Mouse (Mus musculus) myocyte (in vitro differentiated cells): ENCODE data around the gene Otoa.

Experiments used
- CEBPB ChIP-seq: IDR thresholded peaks from 2 replicates; pipeline ENCODE4 v1.6.1; 2011; ENCODE audit warnings: mild to moderate bottlenecking, moderate library complexity; ENCODE audit not compliant: poor library complexity, insufficient read depth, severe bottlenecking
- E2F4 ChIP-seq: IDR thresholded peaks from one replicate; pipeline ENCODE4 v1.6.1; 2011; ENCODE audit warnings: mild to moderate bottlenecking, control low read depth, moderate library complexity; ENCODE audit not compliant: insufficient read depth
- MAX ChIP-seq: IDR thresholded peaks from one replicate; pipeline ENCODE4 v1.6.1; 2011; ENCODE audit warnings: low read depth, mild to moderate bottlenecking, control low read depth
- MYOD1 ChIP-seq, 3 experiments: IDR thresholded peaks; one replicate each; pipeline ENCODE4 v1.6.1; 2011; ENCODE audit warnings: control low read depth in 2 of 3, low read depth in 2 of 3, mild to moderate bottlenecking in 2 of 3, moderate library complexity in 1 of 3; ENCODE audit not compliant: insufficient read length in 2 of 3, control insufficient read depth in 1 of 3
- POLR2A ChIP-seq: IDR thresholded peaks from one replicate; pipeline ENCODE4 v1.6.1; 2011; ENCODE audit warnings: low read depth, mild to moderate bottlenecking, control low read depth, moderate library complexity; ENCODE audit not compliant: insufficient read length
- REST ChIP-seq: IDR thresholded peaks from one replicate; pipeline ENCODE4 v1.6.1; 2011; ENCODE audit warnings: mild to moderate bottlenecking, control low read depth, moderate library complexity; ENCODE audit not compliant: insufficient read depth, insufficient read length
- SRF ChIP-seq: IDR thresholded peaks from one replicate; pipeline ENCODE4 v1.6.1; 2011; ENCODE audit warnings: low read depth; ENCODE audit not compliant: control insufficient read depth, insufficient read length
- TCF3 ChIP-seq: IDR thresholded peaks from one replicate; pipeline ENCODE4 v1.6.1; 2011; ENCODE audit warnings: low read depth, control low read depth; ENCODE audit not compliant: insufficient read length
- USF1 ChIP-seq: IDR thresholded peaks from one replicate; pipeline ENCODE4 v1.6.1; 2011; ENCODE audit warnings: low read depth, mild to moderate bottlenecking, control low read depth, moderate library complexity

DNA sequence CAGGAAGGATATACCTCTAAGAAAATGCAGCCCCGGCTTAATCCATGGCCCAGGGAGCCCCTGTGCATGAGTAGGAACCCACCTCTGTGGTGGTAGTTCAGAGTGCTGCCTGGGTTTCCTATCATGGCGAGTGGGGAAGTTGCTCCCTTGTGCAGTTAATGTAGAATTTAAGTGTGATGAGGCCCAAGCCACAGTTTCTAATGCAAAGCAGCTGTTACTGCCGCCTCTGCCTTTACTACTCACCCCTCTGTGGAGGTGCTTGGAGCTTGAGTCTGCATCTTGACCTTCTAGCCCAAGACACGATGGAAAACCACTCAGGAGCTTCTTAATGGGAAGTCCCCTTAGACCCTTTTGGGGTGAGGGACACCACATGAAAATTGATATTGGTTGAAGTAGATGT, 10.2 kb upstream of the Otoa start:
- no peak for TF ChIP-seq CEBPB
- TF ChIP-seq TCF3: no peak
- no peak for TF ChIP-seq POLR2A
- no peak for TF ChIP-seq USF1
- TF ChIP-seq MYOD1 (IDR thresholded peaks at IDR 0.05; ENCODE audit: control insufficient read depth in 1 of 3, insufficient read length in 2 of 3, low read depth in 2 of 3): no peak
- TF ChIP-seq E2F4: no peak
- no peak for TF ChIP-seq REST
- TF ChIP-seq MAX: no peak
- no peak for TF ChIP-seq SRF
